In the genomic region with DNA sequence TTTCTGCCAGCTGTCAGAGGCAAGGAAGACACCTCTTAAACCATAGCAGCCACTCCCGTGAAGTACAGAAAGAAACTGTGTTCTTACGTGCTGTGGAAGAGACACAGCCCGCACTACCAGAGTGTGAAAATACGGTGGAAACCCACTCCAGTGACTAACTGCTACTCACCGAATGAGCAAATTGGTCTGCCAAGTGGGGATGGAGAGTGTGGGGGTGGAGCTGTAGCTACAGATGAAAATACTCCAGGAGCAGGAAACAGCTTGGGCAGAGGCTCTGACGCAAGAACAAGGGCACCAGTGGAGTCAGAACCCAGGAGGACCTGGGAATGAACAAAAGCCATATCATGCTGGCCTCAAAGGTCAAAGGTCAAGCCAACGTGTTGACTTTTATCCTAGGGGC, we compare ENCODE assay signal across 14 mouse cellular contexts. TPM values are rescaled to one million over a fixed set of nuclear protein-coding genes. Genes with fewer than 3 reads are reported as not detected.
DNase-seq lines count a peak whose midpoint lies in the region; ATAC-seq lines count a peak whose summit lies in the region.
"Had no signal": no experiment of that assay in that cellular context is flagged by ENCODE, and none has a peak within 500 bp of the region (broad histone marks: within the 10 kb centered on the region; RNA-seq: fewer than 3 reads in every experiment).

No protein-coding gene starts in this region.

- no peaks in the 10 kb centered on the region for H3K9me3 ChIP-seq in midbrain, embryonic 15.5 days
- H3K9me3 ChIP-seq: limb, embryonic 13.5 days had no signal

- no peak overlapping the region for H3K4me3 ChIP-seq in midbrain, embryonic 15.5 days
- H3K4me3 ChIP-seq: heart, adult 2 months; limb, embryonic 13.5 days had no signal

- H3K27me3 ChIP-seq in midbrain, embryonic 15.5 days (replicated peaks): no peaks in the 10 kb centered on the region

- ATAC-seq in frontal cortex, adult (ENCODE audit: low TSS enrichment): peak; percentile 94
- no peak for ATAC-seq in midbrain, embryonic 15.5 days (replicated peaks)
- ATAC-seq: hindbrain, postnatal 0 days; liver, postnatal 0 days had no signal

- 59% methylated on average over 7 of the region's 7 CpGs for WGBS in midbrain, embryonic 15.5 days

- H3K27ac ChIP-seq in midbrain, embryonic 15.5 days: no peak overlapping the region
- H3K27ac ChIP-seq: heart, adult 2 months; hindbrain, postnatal 0 days; kidney, postnatal 0 days; limb, embryonic 13.5 days had no signal

- no peak overlapping the region for H3K9ac ChIP-seq in midbrain, embryonic 15.5 days
- H3K9ac ChIP-seq: limb, embryonic 13.5 days; liver, postnatal 0 days had no signal

- DNase-seq in 416B (ENCODE audit: low read depth): peak; percentile 28
- peak; percentile 12 to 20 for DNase-seq in layer of hippocampus, postnatal 14 days (ENCODE audit: low spot score in 2 of 2)
- peak; percentile 37 to 66 for DNase-seq in right cerebral cortex, postnatal 10 days (ENCODE audit: low spot score in 2 of 2)
- no peak for DNase-seq in urinary bladder, adult 2 months (ENCODE audit: low spot score)
- no peak for DNase-seq in urinary bladder, postnatal 36 days (ENCODE audit: low spot score in 2 of 2)
- DNase-seq: adrenal gland, adult 8-10 months; heart, adult 2 months; heart, postnatal 14 days; liver, postnatal 0 days had no signal

- no peaks in the 10 kb centered on the region for H3K36me3 ChIP-seq in midbrain, embryonic 15.5 days (replicated peaks)
- H3K36me3 ChIP-seq: limb, embryonic 13.5 days had no signal

- no peak overlapping the region for H3K4me2 ChIP-seq in midbrain, embryonic 15.5 days
- H3K4me2 ChIP-seq: limb, embryonic 13.5 days had no signal

- no peaks in the 10 kb centered on the region for H3K4me1 ChIP-seq in midbrain, embryonic 15.5 days
- H3K4me1 ChIP-seq: limb, embryonic 13.5 days had no signal

RNA-seq across cellular contexts. Expression of a gene that starts 55.5 kb away (rescaled TPM):
- total RNA-seq in layer of hippocampus, postnatal 14 days (2021): 10 to 100 TPM; 30.5 to 31.2 TPM
- 17.2 and 18.2 TPM in 2 replicates for polyA plus RNA-seq in urinary bladder, adult 2 months (2012; rRNA removed)
- 26.0 and 29.8 TPM in 2 replicates for polyA plus RNA-seq in midbrain, embryonic 15.5 days (2015; fragmentation: Nextera tagmentation; extraction: Ambion mirVana)

Comparison
In these comparisons a context has a peak if more than half of its experiments do, and no peak if none do; other contexts are left out.
1. DNase-seq: peak in 416B (single experiment), layer of hippocampus, postnatal 14 days (2 of 2) and right cerebral cortex, postnatal 10 days (2 of 2); none in urinary bladder, adult 2 months (single experiment) and urinary bladder, postnatal 36 days (0 of 2).